Mouse (Mus musculus): ENCODE data around the gene Smurf2.

Smurf2 gene

GRCm38 (mm10) chr11:106778589-106779387 is 141.7 kb downstream of the Smurf2 start:
- DNase-seq (ENCODE audit: low read depth, low spot score): no peak

- DNase-seq (ENCODE audit: low read depth, low spot score): peak; percentile 37
Measured at GRCm38 (mm10) chr11:106778132-106778531, 142.4 kb downstream of the Smurf2 start.

- peak; percentile 31 for DNase-seq (ENCODE audit: low read depth, low spot score)
Measured at GRCm38 (mm10) chr11:106777395-106777794, 143.1 kb downstream of the Smurf2 start.

GRCm38 (mm10) chr11:106776960-106777359 is 143.6 kb downstream of the Smurf2 start:
- no peak for DNase-seq (ENCODE audit: low read depth, low spot score)

GRCm38 (mm10) chr11:106773061-106773460 is 147.5 kb downstream of the Smurf2 start:
- DNase-seq (ENCODE audit: low read depth, low spot score): no peak

- peak; percentile 80 for DNase-seq (ENCODE audit: low read depth, low spot score)
Measured at GRCm38 (mm10) chr11:106770195-106770974, 150.1 kb downstream of the Smurf2 start.
